ENCODE assay signal across 1 mouse cellular context in genomic region chr16:17928627-17929104, GRCm38 (mm10).
TF ChIP-seq lines count a peak whose summit lies in the region.

No protein-coding gene starts in this region.

TF ChIP-seq in C2C12, 6 proteins besides CTCF, POLR2A, EP300 and RAD21:
- TF ChIP-seq CEBPB (IDR thresholded peaks at IDR 0.05; ENCODE audit: low read depth) (peak; percentile 18), USF1 (IDR thresholded peaks at IDR 0.05; ENCODE audit: low read depth) (no peak)
